Mouse (Mus musculus): ENCODE results near the gene Vmn2r10.
"Not testable (repeated sequence)": the region's sequence is repeated elsewhere in the genome, so short reads cannot be mapped to it uniquely, and the experiment has no call there.

Gene Vmn2r10

GRCm38 (mm10) chr5:109006427-109006826 lies at the start of gene Vmn2r10:
TSS of gene Vmn2r10 (minus strand) at chr5:109006527.
- not testable (repeated sequence) for DNase-seq

- no peak for DNase-seq
Observed at GRCm38 (mm10) chr5:109055286-109055685, 49.0 kb upstream of the Vmn2r10 start.

- DNase-seq: no peak
Observed at GRCm38 (mm10) chr5:109032591-109032990, 26.3 kb upstream of the Vmn2r10 start.

- DNase-seq: no peak
Observed at GRCm38 (mm10) chr5:108988924-108989323, 17.4 kb downstream of the Vmn2r10 start.

Measured in right cerebral cortex, postnatal 4 days (tissue).